Mouse (Mus musculus) ES-E14 (cell line): ENCODE data around the gene Tmem239.

Experiments used
- CHD2 ChIP-seq: IDR thresholded peaks from 2 replicates; pipeline ENCODE4 v1.6.1; 2014; ENCODE audit warnings: mild to moderate bottlenecking, low read depth, low read length, inconsistent platforms
- ZC3H11A ChIP-seq: IDR thresholded peaks from 2 replicates; pipeline ENCODE4 v1.6.1; 2012; ENCODE audit warnings: low read depth, mild to moderate bottlenecking, inconsistent platforms, low read length, borderline replicate concordance

DNA sequence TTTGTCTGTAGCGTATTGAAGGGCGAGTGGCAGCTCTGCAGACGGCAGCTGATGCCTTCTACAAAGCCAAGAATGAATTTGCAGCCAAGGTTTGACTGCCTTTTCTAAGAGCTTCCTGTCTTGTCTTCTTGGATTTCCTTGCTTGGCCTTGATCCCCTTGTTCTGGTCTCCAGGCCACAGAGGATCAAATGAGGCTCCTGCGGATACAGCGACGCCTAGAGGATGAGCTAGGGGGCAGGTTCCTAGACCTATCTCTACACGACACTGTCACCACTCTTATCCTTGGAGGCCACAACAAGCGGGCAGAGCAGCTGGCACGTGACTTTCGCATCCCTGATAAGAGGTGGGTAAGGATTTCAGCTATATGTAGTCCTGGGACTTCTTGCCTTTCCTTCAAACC lies 35.9 kb downstream of the Tmem239 start:
- TF ChIP-seq ZC3H11A (no peak), CHD2 (no peak)
